Mouse (Mus musculus) hindbrain, embryonic 13.5 days (tissue): ENCODE measurements around the gene Bcas3. TPM values are rescaled to one million over a fixed set of nuclear protein-coding genes. Genes with fewer than 3 reads are reported as not detected.

ENCODE experiments used
- ATAC-seq: fragments of 200-750 bp; cut with Nextera tagmentation; 2 replicates; pipeline ENCODE4 v1.8.0; 2017; ENCODE audit warnings: moderate TSS enrichment; ENCODE audit not compliant: low FRiP score
- H3K27ac ChIP-seq: fragments of 300-500 bp; sonication (generic); 2 replicates; pipeline ENCODE4 v1.5.1; 2015; ENCODE audit warnings: inconsistent platforms, mild to moderate bottlenecking, moderate library complexity
- H3K27me3 ChIP-seq: fragments of 300-500 bp; sonication (generic); 2 replicates; pipeline ENCODE4 v1.6.1; 2015; ENCODE audit warnings: mild to moderate bottlenecking, inconsistent platforms
- H3K36me3 ChIP-seq: fragments of 300-500 bp; sonication (generic); 2 replicates; pipeline ENCODE4 v1.6.1; 2015; ENCODE audit warnings: mild to moderate bottlenecking, inconsistent platforms
- H3K4me1 ChIP-seq: fragments of 300-500 bp; sonication (generic); replicated peaks from 2 replicates; pipeline ENCODE4 v1.6.1; 2015; ENCODE audit warnings: inconsistent platforms
- H3K4me2 ChIP-seq: fragments of 300-500 bp; sonication (generic); 2 replicates; pipeline ENCODE4 v1.6.1; 2015; ENCODE audit warnings: inconsistent platforms, mild to moderate bottlenecking, moderate library complexity
- H3K4me3 ChIP-seq: fragments of 300-500 bp; sonication (generic); 2 replicates; pipeline ENCODE4 v1.5.1; 2015; ENCODE audit warnings: mild to moderate bottlenecking, inconsistent platforms
- H3K9ac ChIP-seq: fragments of 300-500 bp; sonication (generic); 2 replicates; pipeline ENCODE4 v1.6.1; 2015; ENCODE audit warnings: mild to moderate bottlenecking, inconsistent platforms
- H3K9me3 ChIP-seq: fragments of 300-500 bp; sonication (generic); 2 replicates; pipeline ENCODE4 v1.6.1; 2016; ENCODE audit warnings: inconsistent platforms
- WGBS: fragments of 180-500 bp; shearing (Covaris S2); methylation state at CpG from one replicate; pipeline ENCODE4 v1.1.7; 2015; 5-methylcytosine and 5-hydroxymethylcytosine counted together
- polyA plus RNA-seq: library from polyadenylated mRNA; unstranded; fragments of >200 nt; fragmentation: Nextera tagmentation; extraction: Ambion mirVana; gene quantifications from 2 replicates; pipeline ENCODE4 v1.2.1, GENCODE M21; 2015

The Bcas3 gene
- polyA plus RNA-seq: 33.0 and 34.0 TPM in 2 replicates

DNA sequence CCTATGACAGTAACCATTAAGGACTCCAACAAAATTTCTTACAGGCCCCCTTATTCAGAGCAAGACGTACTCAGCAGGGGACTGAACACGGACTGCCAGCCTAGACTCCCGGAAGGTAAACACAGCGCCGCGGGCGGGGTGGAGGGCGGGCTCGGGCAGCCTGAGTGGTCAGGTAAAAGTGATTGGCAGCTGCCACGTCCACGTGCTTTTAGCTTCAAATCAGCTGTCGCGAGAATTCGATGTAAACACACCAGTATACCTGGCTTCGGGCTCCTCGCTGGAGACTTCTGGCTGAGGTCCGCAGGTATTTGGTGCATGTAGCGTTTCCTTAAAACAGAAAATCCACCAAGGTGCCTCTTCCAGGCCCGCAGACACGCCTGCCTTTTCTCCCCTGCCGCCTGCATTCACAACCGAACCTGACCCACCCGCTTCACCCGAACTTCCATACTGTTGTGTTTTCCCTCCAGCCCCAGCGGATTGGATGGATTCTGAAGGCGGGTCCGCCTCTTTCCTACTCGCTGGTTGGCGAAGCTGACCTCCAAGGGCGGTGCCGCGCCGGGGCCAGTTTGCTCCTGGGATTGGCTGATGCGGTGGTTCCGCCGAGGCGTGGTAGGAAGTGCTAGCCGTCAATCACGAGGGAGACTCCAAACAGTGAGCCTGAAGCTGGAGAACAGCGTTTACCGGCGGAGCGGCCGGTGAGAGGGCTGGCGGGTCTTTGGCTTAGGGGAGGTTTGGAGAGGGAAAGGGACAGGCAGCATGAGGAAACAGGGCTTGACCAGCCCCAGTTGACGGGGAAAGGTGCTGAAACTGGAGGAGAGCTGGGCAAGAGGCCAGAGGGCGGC, at the start of gene Bcas3:
Bcas3 (plus strand) TSS at position 629 of the 842 bp plus-strand sequence.
- Histone ChIP-seq H3K4me3 (peak within 1 kb of the TSS; percentile 72), H3K9ac (peak within 1 kb of the TSS; percentile 86), H3K9me3 (no peaks in the 10 kb centered on the region), H3K36me3 (peaks cover 14% of the 10 kb centered on the region; the same call in 1 of the 2 replicates), H3K27me3 (no peaks in the 10 kb centered on the region), H3K27ac (peak within 1 kb of the TSS; percentile 72), H3K4me1 (peaks cover 16% of the 10 kb centered on the region), H3K4me2 (peak within 1 kb of the TSS; percentile 84)
- WGBS: under 1% methylated on average over 47 of the region's 47 CpGs
- peak; percentile 99 for ATAC-seq

DNA sequence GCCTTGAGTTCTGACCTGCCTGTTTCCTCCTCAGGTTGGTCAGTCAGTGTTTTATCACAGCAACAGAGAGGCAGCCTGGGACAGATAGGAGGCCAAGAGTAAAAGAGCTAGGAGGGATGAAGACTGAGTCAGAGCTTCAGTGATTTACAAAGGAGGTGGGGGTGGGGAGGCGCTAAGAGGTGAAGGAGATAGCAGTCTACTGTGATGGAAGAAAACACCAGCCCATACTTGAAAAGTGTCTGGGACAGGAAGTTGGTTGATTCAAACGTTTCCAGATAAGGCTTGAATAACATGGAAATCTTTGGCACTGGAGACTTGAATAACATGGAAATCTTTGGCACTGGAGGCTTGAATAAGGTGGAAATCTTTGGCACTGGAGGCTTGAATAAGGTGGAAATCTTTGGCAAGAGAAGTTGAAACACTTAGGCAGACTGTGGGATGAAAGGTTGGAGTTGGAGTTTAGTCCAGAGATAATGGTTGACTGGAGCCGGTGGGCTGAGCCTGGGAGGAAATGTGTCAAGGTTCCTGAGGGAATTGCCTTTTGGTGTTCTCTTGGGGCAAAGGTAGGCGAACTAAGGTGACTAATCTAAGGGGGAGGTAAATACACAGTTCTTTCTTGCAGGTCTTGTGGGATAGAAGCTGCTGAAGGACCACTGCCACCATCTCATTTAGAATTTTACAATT, 46.2 kb upstream of the Bcas3 start:
- Histone ChIP-seq H3K4me1 (peaks cover 7% of the 10 kb centered on the region; the same call in 1 of the 2 replicates), H3K4me3 (no peak overlapping the region), H3K9me3 (no peaks in the 10 kb centered on the region), H3K36me3 (no peaks in the 10 kb centered on the region), H3K4me2 (no peak overlapping the region), H3K27me3 (0 out of 2 replicates have a peak, but pooled peaks cover 2% of the 10 kb centered on the region), H3K9ac (no peak overlapping the region), H3K27ac (no peak overlapping the region)
- ATAC-seq: no peak
- WGBS: 77% methylated on average over 4 of the region's 4 CpGs

DNA sequence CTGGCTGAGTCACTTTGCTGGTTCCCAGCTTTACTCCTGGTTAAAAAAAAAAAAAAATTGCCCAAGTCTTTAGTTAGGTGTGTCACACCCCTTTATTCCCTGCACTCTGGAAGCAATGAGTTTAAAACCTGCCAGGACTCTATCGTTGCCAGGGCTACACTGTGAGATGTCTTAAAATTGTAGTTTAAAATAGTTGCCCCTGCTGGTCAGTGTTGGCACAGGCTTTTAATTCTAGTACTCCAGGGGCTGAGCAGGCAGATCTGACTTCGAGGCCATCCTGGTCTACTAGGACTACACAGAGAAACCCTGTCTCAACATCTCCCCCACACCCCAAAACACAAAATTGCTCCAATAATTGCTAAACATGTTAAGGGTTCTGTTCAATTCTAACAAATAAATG, 44.2 kb upstream of the Bcas3 start:
- Histone ChIP-seq H3K27me3 (0 out of 2 replicates have a peak, but pooled peaks cover 2% of the 10 kb centered on the region), H3K36me3 (no peaks in the 10 kb centered on the region), H3K9me3 (no peaks in the 10 kb centered on the region), H3K27ac (no peak overlapping the region), H3K4me2 (no peak overlapping the region), H3K9ac (no peak overlapping the region), H3K4me1 (peaks cover 26% of the 10 kb centered on the region), H3K4me3 (no peak overlapping the region)
- 87% methylated on average over 2 of the region's 2 CpGs for WGBS
- no peak for ATAC-seq

DNA sequence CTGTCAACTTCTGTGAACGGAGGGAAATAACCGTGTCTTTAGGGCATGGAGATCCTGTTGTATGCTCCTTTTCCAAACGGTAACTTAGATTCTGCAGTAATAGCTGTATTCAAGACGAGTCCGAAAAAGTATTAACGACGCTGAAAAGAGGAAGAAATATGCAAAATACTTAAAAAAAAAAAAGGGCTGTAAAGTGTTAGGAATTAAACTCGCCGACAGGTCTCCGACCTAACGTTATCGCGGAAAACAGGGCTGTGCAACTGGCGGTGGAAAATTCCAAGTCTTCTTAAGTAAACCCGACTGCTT, 42.6 kb upstream of the Bcas3 start:
- Histone ChIP-seq H3K9ac (peak overlapping the region; percentile 67), H3K27ac (peak overlapping the region; percentile 69), H3K4me1 (peaks cover 36% of the 10 kb centered on the region), H3K36me3 (peaks cover 8% of the 10 kb centered on the region), H3K4me3 (peak overlapping the region; percentile 86), H3K9me3 (no peaks in the 10 kb centered on the region), H3K27me3 (0 out of 2 replicates have a peak, but pooled peaks cover 2% of the 10 kb centered on the region), H3K4me2 (peak overlapping the region; percentile 84)
- 2% methylated on average over 15 of the region's 15 CpGs for WGBS
- no peak for ATAC-seq

DNA sequence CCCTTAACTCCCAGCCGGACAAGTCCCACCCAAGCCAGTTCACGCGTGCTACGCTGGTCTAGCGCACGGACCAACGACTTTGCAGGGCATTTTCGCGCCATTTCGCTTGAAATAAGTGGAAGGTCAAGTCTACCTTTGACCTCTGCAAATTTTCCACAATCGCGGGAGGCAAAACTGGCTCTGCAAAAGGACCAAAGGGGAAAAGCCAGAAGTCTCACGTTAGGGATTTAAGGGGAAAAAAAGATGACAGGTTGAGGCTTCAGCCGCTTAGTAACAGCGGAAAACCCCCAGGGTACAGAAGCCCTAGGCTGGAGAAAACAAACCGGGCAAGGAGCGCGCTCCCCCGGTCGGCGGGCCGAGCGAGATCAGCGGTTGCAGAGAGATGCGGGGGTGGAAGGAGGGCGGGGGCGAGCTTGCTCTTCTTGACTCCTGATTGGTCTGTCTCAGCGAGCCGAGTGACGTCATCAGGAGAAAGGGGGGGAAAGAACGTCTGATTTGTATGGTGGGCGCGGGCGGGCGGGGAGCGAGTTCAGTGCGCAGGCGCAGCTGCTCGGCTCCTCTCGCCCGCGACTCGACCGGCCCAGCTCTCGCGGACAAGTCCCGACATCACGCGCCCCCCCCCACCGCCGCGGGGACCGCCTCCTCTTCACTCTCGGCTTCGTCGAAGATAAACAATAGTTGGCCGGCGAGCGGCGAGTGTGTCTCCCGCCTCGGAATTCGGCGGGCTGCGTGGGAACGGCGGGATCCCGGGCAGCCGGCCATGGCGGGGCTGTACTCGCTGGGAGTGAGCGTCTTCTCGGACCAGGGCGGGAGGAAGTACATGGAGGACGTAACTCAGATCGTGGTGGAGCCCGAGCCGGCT, 42.0 kb upstream of the Bcas3 start, which contains the start of gene Ppm1d:
Ppm1d (plus strand) TSS at position 532 of the 862 bp plus-strand sequence.
- Histone ChIP-seq H3K36me3 (peaks cover 9% of the 10 kb centered on the region), H3K27me3 (0 out of 2 replicates have a peak, but pooled peaks cover 2% of the 10 kb centered on the region), H3K4me2 (peak within 1 kb of the TSS; percentile 84), H3K4me1 (peaks cover 36% of the 10 kb centered on the region), H3K4me3 (peak within 1 kb of the TSS; percentile 86), H3K27ac (peak within 1 kb of the TSS; percentile 95), H3K9ac (peak within 1 kb of the TSS; percentile 94), H3K9me3 (no peaks in the 10 kb centered on the region)
- under 1% methylated on average over 70 of the region's 78 CpGs for WGBS
- peak; percentile 93 for ATAC-seq

DNA sequence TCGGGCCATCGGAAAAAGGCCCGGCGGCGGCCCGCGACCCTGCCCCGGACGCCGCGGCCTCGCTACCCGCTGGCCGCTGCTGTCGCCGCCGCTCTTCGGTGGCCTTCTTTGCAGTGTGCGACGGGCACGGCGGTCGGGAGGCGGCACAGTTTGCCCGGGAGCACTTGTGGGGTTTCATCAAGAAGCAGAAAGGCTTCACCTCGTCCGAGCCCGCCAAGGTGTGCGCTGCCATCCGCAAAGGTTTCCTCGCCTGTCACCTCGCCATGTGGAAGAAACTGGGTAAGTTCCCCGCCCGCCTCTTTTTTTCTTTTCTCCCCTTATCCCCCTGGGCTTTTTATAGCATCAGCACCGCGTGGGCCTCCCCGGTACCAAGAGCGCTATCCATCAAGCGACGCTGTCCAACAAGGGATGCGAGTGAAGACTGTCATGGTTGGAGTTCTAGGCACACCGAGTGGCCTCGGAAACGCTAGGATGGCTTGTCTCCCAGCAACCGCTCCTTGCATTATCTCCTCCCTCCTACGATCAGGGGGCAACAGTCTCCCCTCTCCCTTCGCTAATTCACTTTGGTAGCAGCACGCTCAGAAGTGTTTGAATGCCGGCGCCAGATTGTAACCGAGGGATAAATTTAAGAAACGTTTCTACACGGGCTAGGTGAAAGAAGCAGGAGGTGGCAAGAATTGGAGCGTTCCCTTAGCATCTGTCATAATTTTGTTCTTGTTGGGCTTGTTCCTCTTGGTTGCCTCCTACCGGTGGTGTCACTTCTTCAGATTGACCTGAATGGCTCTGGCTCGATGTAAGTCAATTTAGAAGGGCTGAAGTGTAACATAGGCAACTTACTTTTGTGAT, 41.1 kb upstream of the Bcas3 start:
- ATAC-seq: peak; percentile 51; the same call in 1 of the 2 replicates
- H3K36me3 ChIP-seq: peaks cover 9% of the 10 kb centered on the region
- under 1% methylated on average over 50 of the region's 56 CpGs for whole genome bisulfite sequencing

DNA sequence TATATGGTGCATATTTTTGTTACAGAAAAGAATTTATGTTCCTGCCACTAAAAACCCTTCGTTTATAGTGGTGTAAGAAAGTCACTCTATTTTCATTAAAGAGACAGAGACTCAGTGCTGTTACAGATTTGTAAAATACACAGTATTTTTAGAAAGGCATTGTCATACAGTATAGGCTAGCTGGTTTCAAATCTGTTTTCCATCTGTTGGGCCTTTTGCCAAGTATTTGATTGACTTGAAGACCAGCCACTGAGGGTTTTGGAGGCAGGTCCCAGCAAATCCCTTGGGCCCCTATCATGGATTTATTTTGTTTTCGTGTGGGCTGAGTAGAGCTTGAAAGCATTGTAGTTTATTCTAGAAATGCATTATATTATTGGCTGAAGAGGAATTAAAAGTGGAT, 40.1 kb upstream of the Bcas3 start:
- Histone ChIP-seq H3K27me3 (0 out of 2 replicates have a peak, but pooled peaks cover 2% of the 10 kb centered on the region), H3K9me3 (no peaks in the 10 kb centered on the region), H3K27ac (no peak overlapping the region), H3K4me1 (peaks cover 36% of the 10 kb centered on the region), H3K4me3 (peak overlapping the region; percentile 86), H3K9ac (peak overlapping the region; percentile 94), H3K36me3 (peaks cover 9% of the 10 kb centered on the region), H3K4me2 (peak overlapping the region; percentile 75)
- 34% methylated on average over 2 of the region's 2 CpGs for WGBS
- no peak for ATAC-seq

More for the DNA sequence above, 41.1 kb upstream of the Bcas3 start:
- H3K4me1 ChIP-seq: peaks cover 36% of the 10 kb centered on the region
- H3K27me3 ChIP-seq: 0 out of 2 replicates have a peak, but pooled peaks cover 2% of the 10 kb centered on the region
- H3K9ac ChIP-seq: peak overlapping the region; percentile 94
- no peaks in the 10 kb centered on the region for H3K9me3 ChIP-seq
- peak overlapping the region; percentile 75 for H3K4me2 ChIP-seq
- H3K27ac ChIP-seq: peak overlapping the region; percentile 95
- peak overlapping the region; percentile 86 for H3K4me3 ChIP-seq

DNA sequence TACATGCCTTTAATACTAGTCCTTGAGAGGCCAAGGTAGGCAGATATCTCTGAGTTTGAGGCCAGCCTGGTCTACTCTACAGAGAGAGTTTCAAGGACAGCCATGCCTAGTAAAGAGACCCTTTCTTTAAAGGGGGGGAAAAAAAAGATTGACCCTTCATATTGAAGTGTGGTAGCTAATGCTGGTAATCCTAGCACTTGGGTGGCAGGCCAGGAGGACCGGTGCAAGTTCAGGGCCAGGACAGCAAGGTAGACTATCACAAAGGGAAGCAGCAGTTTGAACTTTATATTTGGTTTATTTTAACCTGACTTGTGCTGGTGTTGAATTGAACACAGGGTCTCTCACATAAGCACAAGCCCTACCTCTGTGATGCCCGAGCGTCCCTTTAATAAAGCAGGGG, 39.6 kb upstream of the Bcas3 start:
- no peaks in the 10 kb centered on the region for H3K9me3 ChIP-seq
- H3K4me1 ChIP-seq: peaks cover 36% of the 10 kb centered on the region
- H3K36me3 ChIP-seq: peaks cover 9% of the 10 kb centered on the region
- WGBS: 82% methylated on average over 3 of the region's 3 CpGs
- H3K4me2 ChIP-seq: peak overlapping the region; percentile 75
- peak overlapping the region; percentile 44; the same call in 1 of the 2 replicates for H3K27ac ChIP-seq
- peak overlapping the region; percentile 86 for H3K4me3 ChIP-seq
- H3K27me3 ChIP-seq: 0 out of 2 replicates have a peak, but pooled peaks cover 2% of the 10 kb centered on the region
- no peak for ATAC-seq
- peak overlapping the region; percentile 94 for H3K9ac ChIP-seq

DNA sequence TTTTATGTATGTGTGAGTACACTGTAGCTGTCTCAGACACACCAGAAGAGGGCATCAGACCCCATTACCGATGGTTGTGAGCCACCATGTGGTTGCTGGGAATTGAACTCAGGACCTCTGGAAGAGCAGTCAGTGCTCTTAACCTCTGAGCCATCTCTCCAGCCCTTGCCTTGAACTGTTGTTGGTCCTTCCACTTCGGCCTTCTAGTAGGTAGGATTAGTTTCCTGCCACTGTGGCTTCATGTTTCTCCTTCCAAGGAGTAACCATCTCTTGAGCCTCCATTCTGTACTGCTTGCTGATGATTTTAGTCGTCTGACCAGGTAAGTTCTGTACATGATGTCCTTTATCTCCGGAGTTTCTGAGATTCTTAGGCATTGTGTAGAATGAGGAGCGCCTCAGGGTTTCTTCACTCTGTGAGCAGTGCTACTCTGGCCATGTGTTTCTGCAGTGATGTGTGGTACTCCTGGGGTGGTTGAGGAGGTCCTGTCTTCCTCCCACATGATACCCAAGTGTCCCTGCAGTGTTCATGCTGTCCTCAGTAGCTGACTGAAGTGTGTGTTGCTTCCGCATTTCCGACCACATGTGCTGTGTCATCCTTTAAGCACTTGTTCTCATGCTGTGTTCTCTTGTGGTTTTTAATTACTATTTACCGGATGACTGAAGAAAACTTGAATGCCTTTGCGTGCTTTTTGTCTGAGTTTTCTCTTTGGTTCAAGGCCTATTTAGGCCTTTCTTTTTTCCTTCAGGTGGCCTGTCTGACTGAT, 29.2 kb upstream of the Bcas3 start:
- H3K27me3 ChIP-seq: no peaks in the 10 kb centered on the region
- ATAC-seq: no peak
- no peak overlapping the region for H3K27ac ChIP-seq
- H3K4me3 ChIP-seq: no peak overlapping the region
- no peaks in the 10 kb centered on the region for H3K9me3 ChIP-seq
- no peak overlapping the region for H3K4me2 ChIP-seq
- H3K4me1 ChIP-seq: 0 out of 2 replicates have a peak, but pooled peaks cover 4% of the 10 kb centered on the region
- H3K9ac ChIP-seq: no peak overlapping the region
- 78% methylated on average over 9 of the region's 9 CpGs for WGBS
- H3K36me3 ChIP-seq: no peaks in the 10 kb centered on the region

DNA sequence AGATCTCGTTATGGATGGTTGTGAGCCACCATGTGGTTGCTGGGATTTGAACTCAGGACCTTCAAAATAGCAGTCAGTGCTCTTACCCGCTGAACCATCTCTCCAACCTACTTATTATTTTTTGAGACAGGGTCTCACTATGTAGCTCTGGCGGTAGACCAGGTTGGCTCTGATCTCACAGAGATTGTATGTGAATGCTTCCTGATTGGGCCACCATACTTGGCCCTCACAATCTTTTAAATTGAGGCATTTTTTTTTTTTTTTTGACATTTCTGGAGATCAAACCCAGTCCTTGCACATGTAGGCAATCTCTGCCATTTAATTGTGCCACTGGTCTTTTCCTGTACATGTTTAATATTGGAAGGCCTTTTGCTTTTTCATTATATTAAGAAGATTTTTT, 24.2 kb upstream of the Bcas3 start:
- H3K36me3 ChIP-seq: peaks cover 19% of the 10 kb centered on the region
- H3K27me3 ChIP-seq: no peaks in the 10 kb centered on the region
- ATAC-seq: no peak
- 0 out of 2 replicates have a peak, but pooled peaks cover 4% of the 10 kb centered on the region for H3K4me1 ChIP-seq
- H3K9ac ChIP-seq: no peak overlapping the region
- H3K4me3 ChIP-seq: no peak overlapping the region
- no peak overlapping the region for H3K4me2 ChIP-seq
- 92% methylated on average over 3 of the region's 3 CpGs for WGBS
- no peak overlapping the region for H3K27ac ChIP-seq
- H3K9me3 ChIP-seq: no peaks in the 10 kb centered on the region
